Mouse (Mus musculus): ENCODE data around the gene Defb9. TPM values are rescaled to one million over a fixed set of nuclear protein-coding genes. Genes with fewer than 3 reads are reported as not detected.

Defb9 gene
- polyA plus RNA-seq (2012), result not detected in 2 replicates

DNA sequence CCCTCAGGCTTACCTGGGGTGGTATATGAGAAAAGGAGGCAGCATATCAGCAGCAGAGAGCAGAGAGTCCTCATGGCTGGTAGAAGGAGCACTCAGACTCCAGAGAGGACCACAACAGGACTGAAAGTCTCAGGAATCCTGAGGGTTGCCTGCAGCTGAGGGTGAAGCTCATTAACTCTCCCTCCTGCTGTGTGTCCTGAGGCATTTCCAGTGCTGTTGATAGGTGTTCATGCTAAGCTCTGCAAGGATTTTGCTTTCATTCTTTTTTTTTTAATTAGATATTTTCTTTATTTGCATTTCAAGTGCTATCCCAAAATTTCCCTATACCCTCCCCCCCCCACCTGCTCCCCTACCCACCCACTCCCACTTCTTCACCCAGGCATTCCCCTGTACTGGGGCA is at the start of gene Defb9:
Gene Defb9, minus strand, starts transcription at position 101 of the 400 bp plus-strand sequence.

GRCm38 (mm10) chr8:21932610-21933009 is 47.4 kb upstream of the Defb9 start, which contains the start of gene Defb15:
Gene Defb15, minus strand, starts transcription at chr8:21932710.

DNA sequence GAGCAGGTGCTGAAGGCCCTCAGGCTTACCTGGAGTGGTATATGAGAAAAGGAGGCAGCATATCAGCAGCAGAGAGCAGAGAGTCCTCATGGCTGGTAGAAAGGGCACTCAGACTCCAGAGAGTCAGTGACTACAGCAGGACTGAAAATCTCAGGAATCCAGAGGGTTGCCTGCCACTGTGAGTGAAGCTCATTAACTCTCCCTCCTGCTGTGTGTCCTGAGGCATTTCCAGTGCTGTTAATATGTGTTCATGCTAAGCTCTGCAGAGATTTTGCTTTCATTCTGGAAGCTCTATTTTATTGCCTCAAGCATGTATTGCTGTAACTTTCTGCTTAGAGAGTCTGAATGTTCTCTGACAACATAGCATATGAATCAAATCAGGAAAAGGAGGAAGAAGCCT is 21.1 kb upstream of the Defb9 start, which contains the start of gene Defb11:
Gene Defb11, minus strand, starts transcription at position 123 of the 400 bp plus-strand sequence.

DNA sequence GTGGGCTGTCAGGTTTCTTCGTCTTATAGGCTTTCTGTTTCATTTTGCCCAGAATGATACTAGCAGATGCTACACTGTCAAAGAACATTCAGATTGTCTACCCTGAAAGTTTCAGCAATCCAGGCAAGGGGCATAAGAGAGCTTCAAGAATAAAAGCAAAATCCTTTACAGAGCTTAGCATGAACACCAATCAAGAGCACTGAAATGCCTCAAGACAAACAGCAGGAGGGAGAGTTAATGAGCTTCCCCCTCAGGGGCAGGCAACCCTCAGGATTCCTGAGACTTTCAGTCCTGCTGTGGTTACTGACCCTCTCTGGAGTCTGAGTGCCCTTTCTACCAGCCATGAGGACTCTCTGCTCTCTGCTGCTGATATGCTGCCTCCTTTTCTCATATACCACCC is 26.6 kb downstream of the Defb9 start, which contains the start of gene Defb10:
Gene Defb10, plus strand, starts transcription at position 316 of the 400 bp plus-strand sequence.

Other genes starting within 250 kb of the Defb9 start
- not detected in 2 replicates for gene Defa17, start 229.6 kb downstream of the Defb9 start, polyA plus RNA-seq (2012)
- gene Defa34, start 219.6 kb downstream of the Defb9 start, polyA plus RNA-seq (2012), result not detected in 2 replicates
- not detected in 2 replicates for gene AY761184, start 181.8 kb downstream of the Defb9 start, polyA plus RNA-seq (2012)
- gene Defa24, start 150.9 kb downstream of the Defb9 start, polyA plus RNA-seq (2012), result not detected in 2 replicates
- not detected in 2 replicates for gene Defb50, start 61.9 kb downstream of the Defb9 start, polyA plus RNA-seq (2012)
- not detected in 2 replicates for gene Defb2, start 45.5 kb downstream of the Defb9 start, polyA plus RNA-seq (2012)
- gene Defb10, start 26.5 kb downstream of the Defb9 start, polyA plus RNA-seq (2012), result not detected in 2 replicates
- gene Defb11, start 21.0 kb upstream of the Defb9 start, polyA plus RNA-seq (2012), result not detected in 2 replicates
- gene Defb15, start 47.3 kb upstream of the Defb9 start, polyA plus RNA-seq (2012), result not detected in 2 replicates
- gene Defb35, start 52.9 kb upstream of the Defb9 start, polyA plus RNA-seq (2012), result not detected in 2 replicates
- not detected in 2 replicates for gene Defb13, start 61.3 kb upstream of the Defb9 start, polyA plus RNA-seq (2012)
- not detected in 2 replicates for gene Fam90a1a, start 73.3 kb upstream of the Defb9 start, polyA plus RNA-seq (2012)
- not detected in 2 replicates for gene Ccdc70, start 84.4 kb upstream of the Defb9 start, polyA plus RNA-seq (2012)
- gene Atp7b, start 174.9 kb upstream of the Defb9 start, polyA plus RNA-seq (2012), result 3.3 and 3.8 TPM in 2 replicates
- gene Alg11, start 175.3 kb upstream of the Defb9 start, polyA plus RNA-seq (2012), result 0.33 and 0.53 TPM in 2 replicates
- gene Nek5, start 239.6 kb upstream of the Defb9 start, polyA plus RNA-seq (2012), result not detected in 2 replicates

Data from megakaryocyte-erythroid progenitor cell, adult 5 weeks (primary cell).